Mouse (Mus musculus): ENCODE results near the gene Tcaf2. TPM values are rescaled to one million over a fixed set of nuclear protein-coding genes. Genes with fewer than 3 reads are reported as not detected.
A peak's percentile ranks its signal among the peaks of the same experiment; 100 is the strongest.

Gene Tcaf2
- total RNA-seq (2021) = 1 to 10 TPM; 2.2 to 2.4 TPM

DNA sequence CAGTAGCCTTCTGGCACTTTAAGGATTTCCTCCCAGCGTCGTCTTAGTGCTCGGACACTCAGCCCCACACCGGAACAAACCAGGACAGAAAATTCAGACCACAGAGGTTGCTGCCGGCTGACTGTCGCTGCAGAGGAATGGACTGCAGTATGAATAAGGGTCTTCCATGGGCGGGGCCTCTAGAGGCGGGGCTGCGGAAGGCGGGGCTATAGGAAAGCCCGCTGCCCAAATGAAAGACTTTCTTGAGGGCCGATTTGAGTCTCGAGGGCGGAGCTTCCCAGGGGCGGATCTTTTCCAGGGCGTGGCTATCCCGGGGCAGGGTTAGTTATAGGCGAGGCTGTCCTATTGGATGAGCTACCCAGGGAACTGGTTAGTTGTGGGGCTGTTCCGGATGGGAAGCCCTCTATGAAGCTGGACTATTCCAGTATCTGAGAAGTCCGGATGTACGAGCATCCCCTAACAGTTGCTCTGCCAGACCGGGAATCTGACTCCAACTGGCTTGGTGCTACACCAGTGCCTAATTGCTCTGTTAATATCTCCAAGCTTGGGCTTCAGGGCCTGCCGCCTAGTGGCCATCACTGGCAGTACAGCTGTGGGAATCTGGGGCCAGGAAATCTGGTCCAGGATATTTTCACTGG is at the start of gene Tcaf2:
TSS of gene Tcaf2 (minus strand) at position 343 of the 638 bp plus-strand sequence.
- intact Hi-C loops (cut with DNase I) = no loop called here
- DNase-seq = peak; percentile 82

DNA sequence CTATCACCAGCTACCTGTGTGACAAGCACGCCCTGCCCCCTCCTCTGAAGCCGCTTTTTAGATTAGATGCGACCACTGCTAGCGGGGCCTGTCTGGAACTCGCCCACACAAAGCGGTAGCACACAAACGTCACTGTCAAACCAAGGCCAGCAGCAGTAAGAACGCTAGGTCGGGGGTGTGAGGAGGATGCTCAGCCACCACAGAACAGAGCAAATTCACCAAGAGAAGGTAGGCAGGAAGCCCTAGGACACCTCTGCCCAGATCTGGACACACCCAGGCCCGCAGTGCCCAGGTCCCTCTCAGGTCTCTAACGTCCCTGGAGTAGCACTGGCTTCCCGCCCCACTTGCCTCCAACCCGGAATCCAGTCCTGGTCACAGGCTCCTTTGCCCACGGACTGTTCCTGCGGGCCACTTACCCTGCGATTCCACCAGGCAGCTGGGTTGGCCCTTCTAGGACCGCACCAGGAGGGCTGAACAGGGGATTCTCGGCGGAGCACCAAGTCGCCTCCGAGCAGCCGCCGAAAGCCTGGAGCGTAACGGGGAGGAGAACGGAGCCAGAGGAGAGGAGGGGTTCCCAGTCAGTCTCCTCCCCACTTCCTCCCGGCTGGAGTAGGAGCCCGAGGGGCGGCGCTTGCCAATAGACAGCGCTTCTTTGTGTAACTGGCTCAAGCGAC is 47.6 kb upstream of the Tcaf2 start:
- intact Hi-C loops (cut with DNase I) = no loop called here
- peak; percentile 92 for DNase-seq

DNA sequence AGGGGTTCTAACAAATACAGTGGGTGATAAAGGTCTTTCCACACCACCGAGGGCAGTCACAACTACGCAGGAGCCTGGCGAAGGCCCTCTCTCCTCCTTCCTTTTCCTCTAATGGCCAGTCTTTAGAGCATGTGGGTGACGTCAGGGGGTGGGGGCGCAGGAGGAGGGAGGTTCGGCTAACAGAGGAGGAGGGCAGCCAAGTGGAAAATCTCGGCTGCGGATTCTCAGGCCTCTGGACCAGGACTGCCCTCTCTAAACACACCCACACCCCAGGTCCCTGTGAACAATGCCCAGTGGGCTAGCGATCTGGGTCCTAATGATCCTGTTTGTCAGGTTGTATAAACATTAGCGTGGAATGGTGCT is 47.1 kb upstream of the Tcaf2 start:
- intact Hi-C loops (cut with DNase I) = no loop called here
- peak; percentile 92 for DNase-seq

DNA sequence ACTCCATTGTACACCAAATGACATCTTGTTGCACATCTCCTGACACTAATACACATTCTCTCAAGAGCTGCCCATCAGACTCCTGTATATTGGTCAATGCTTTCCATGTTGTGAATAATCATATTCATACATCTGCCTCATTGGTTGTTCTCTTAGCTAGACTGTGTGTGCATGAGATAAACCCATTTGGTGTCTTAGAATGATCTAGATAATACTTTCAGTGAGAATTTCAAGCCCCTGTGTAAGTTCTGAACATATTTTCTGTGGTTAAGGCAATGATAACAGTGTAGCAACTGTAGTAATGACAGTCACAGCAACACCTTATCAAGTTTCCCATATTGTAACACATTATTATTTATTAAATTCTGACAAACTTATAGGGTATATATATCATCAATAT is 44.7 kb upstream of the Tcaf2 start:
- intact Hi-C loops (cut with DNase I) = no loop called here
- DNase-seq = no peak

DNA sequence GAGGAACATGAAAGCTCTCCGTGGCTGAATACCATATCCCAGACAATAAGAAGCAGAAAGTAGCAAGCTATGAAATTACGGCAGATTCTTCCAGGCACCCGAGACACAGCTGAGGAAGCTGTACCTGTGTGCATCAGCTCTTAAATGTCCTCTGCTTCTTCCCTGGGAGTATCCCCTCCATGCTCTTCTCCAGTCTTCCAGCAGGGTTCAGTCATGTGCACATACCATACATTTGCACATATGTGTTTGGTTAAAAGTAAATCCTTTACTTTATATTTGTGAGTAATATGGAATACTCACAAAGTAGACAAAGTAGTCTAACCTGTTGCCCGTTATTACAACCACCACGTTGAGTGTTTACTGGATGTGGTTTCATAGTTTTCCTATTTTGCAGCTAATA is 42.9 kb upstream of the Tcaf2 start:
- intact Hi-C loops (cut with DNase I) = no loop called here

DNA sequence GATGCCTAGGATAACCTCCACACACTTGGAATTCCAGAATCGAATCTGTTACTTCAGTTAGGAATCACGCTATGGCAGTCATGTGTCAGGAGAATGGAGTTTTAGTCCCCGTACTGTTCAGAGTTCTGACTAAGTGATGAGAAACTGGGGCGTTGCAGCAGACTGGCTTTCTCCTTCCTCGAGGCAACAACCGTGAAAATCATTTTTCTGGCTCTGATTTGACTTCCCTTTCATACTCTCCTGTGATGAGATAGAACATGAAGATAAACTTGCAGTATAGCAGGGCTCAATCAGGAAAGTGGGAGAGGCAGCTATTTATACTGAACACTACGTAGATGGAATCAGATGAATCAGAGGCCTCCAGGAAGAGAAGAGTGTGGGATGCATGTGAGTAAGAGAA is 35.0 kb upstream of the Tcaf2 start:
- DNase-seq = no peak
- intact Hi-C loops (cut with DNase I) = no loop called here

More for the DNA sequence above, 42.9 kb upstream of the Tcaf2 start:
- no peak for DNase-seq

DNA sequence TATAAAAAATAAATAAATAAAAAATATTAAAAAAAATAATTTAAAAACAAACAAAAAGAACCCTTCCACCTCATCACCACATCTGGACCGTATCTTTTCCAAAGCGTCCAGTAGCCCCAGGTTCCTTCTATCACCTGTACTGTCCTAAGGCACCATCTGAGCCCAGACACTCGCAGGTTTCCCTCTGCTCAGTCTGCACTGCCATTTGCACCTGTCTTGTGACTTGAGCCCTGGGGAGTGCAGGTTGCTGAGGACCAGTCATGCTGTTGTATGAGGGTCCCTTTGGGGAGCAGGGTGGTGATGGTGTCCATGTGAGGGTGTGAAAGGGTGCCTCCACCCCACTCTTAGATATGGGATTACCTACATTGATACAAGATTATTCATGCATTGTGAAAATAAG is 31.0 kb upstream of the Tcaf2 start:
- DNase-seq = no peak
- intact Hi-C loops (cut with DNase I) = no loop called here

DNA sequence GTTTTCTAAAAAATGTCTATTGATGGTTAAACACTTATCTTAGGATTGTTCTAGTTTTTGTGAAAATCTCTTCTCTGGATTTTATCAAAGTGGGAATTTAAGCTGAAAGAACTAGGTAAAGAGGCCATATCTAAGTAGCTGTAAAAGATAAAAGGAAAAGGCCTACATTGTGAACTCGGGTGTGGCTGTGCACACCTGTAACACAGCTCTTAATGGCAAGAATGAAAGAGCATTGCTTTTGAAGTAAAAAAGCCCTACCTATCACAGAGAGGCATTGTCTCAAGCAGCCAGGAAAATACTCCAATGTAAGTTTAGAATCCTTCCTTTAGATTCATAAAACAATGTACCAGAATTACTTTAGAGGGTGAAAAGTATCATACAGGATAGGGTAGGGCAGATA is 26.7 kb upstream of the Tcaf2 start:
- intact Hi-C loops (cut with DNase I) = no loop called here

DNA sequence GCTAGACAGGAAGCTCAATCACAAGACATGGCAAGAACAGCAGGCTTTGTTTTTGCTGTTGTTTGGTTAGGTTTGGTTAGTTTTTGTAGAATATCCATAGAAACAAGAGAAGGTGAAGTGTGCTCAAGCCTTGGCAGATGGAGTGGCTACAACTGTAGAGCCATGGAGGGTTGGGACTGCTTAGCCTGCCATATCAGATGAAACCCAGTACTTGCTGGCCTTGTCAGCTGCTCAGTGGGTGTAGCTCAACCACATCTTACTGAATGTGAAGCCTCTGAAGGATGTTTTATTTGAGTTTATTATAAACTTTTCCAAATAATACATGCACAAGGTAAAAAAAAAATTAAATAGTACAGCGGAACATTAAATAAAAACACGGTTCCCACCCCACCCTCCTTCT is 22.7 kb upstream of the Tcaf2 start:
- DNase-seq = no peak
- intact Hi-C loops (cut with DNase I) = no loop called here

More for the DNA sequence above, 26.7 kb upstream of the Tcaf2 start:
- DNase-seq = no peak

DNA sequence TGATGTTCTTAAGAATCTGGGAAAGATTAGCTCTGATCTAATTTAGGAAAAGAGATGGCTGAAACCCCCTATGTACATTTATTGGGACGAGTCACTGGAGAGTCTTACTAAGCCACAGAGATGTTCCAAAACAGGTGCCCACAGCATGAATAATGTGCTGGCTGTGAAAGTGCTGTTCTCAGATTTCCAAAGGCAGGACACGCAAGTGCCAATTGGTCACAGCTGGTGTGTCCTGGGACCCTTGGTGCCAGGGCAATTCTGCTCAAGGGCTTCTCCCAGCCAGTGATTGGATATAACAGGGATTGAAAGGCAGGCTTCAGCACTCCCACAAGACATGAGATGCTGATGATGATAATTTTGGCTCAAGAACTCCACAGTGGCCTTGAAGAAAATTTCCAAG is 16.7 kb upstream of the Tcaf2 start:
- intact Hi-C loops (cut with DNase I) = no loop called here
- peak; percentile 31 for DNase-seq

DNA sequence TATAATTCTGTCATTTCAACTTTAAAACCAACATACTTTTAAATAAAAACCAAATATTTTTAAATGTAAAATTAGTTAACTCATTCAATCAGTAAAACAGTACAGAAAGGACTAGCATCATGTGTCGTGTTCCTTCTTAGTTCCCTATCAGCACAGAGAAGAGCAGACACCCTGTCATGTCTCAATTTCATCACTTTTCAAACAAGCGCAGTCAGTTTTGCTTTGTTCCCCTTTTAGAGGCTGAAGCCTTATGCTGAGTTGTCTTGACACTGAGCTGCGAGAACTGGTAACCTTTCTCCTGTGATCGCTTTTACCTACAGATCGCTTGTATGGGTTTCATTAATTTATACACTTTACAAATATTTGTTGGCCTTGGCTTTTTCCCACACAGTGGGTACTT is 10.7 kb downstream of the Tcaf2 start:
- intact Hi-C loops (cut with DNase I) = no loop called here
- no peak for DNase-seq

DNA sequence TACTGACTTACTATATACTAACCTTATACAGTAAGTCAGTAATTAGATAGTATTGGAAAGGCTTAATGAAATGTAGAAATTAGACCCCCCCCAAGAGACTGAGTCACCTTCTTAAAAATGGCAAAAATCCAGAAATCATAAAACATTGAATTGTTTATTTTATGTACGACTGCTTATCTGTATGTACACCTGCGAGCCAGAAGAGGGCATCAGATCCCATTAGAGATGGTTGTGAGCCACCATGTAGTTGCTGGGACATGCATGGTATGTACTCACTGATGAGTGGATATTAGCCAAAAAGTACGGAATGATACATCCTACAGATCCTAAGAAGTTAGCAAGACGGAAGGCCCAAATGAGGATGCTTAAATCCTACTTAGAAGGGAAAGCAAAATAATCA is 13.7 kb downstream of the Tcaf2 start:
- DNase-seq = no peak
- intact Hi-C loops (cut with DNase I) = no loop called here

DNA sequence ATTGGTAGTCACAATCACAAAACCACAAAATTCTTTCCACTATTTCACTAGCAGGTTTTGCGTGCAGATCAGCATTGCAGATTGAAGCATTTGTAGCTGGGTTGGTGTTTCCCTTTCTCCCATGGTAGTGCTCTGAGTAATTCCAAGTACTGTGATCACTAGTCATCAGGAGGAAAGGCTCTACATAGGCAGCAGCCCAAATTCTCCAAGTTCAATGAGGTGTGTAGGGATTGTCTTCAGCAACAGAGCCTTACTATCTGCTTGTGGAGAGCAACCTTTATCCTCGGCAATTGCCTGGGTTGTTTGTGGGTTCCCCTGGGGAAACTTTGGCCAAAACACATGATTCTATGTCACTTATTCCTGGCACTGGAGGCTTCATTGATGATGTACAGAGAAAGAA is 28.1 kb downstream of the Tcaf2 start:
- no peak for DNase-seq
- intact Hi-C loops (cut with DNase I) = no loop called here

DNA sequence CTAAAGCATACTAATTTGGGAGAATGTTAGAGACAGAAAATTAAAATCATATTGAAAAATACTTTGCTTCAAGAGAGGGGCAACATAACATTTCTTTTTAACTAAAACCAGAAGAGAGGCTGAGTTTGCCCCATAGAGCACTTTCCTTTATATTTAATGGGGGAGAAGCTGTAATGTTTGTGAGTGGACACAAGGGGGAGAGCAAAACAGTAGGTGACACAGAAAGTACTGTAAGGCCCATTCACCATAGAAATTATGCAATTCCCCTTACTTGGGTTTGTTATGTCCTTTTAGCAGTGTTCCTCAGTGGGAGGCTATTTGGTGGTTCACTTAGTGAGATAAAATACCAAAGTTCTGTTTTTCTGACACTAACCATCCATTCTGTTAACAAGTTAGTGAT is 32.8 kb downstream of the Tcaf2 start:
- no peak for DNase-seq
- intact Hi-C loops (cut with DNase I) = no loop called here

DNA sequence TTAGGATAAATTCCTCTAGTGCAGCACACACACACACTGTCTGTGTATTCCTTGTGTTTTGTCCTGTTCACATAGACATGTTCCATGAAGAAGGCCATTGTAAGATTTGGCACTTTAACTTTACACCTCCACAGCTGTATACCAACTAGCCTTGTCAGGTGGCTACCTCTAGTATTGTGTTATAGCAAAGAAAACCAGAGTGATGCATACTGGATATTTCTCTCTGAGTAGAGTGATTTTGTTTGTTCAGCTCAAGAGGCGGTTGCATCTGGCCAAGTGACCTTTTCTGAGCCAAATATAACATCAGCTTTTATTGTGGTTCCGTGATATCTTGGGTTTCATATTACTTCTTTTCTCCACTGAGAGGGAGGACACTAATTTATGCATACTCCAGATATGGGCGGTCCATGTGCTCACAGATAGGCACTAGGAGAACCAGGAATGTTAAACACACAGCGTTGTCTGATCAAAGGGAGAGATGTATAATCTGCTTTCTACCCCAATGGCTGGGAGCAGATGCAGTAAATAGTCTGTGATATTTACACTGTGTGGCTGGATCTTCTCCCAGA is 34.0 kb downstream of the Tcaf2 start:
- DNase-seq = no peak
- intact Hi-C loops (cut with DNase I) = no loop called here

DNA sequence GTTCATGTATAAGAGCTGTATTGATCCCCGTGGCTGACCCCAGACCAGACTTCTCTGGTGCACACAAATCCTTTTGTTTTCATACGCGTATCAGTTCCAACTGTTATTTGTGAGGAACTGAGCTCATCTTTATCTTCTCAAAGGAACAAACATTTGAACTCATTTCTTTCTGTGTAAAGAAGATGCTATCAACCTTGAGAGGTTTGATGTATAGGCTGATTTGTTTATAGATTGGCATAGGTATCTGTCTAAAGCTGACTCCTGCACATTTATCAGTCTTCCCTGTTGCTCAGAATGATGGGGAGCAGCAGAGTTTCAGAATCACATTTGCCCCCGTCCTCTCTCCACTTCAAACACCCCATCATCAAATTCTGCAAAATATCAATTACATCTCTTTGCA is 47.5 kb downstream of the Tcaf2 start, which contains the start of gene Tcaf3:
TSS of gene Tcaf3 (minus strand) at position 101 of the 400 bp plus-strand sequence.
- intact Hi-C loops (cut with DNase I) = no loop called here

DNA sequence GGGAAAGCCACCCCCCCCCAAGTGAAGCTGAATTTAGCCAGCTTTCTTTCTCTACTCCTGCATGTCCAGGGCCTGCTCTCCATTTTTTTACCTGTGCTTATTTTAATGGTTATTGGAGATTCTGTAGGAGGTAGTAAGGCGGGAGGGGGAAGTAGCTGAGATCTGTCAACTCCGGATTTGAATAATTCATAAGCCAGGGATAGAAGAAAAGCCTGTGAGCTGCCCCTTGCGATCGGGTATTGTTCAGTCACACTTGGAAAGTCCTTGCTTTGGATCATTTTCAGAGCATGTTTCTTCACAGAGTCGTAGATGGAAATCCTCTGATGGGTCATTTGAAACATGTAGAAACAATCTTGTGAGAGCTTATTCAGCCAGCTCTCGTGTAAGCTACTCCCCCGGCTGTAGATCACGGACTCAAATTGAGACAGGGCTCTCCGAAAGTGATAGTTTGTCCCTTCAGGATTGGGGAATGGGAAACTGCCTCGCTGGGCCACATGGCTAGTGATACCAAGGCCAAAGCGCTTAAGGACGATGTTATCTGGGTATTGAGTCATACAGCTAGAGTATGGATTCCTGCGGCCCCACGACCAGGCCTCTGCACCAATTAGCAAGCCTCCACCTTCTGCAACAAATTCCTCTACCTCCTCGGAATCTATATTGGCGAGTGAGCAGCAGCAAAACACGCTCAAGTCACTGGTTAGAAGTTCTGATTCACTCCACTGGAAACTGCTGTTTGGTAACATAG is 51.7 kb downstream of the Tcaf2 start:
- no peak for DNase-seq
- intact Hi-C loops (cut with DNase I) = no loop called here

More for the DNA sequence above, 47.5 kb downstream of the Tcaf2 start, which contains the start of gene Tcaf3:
- no peak for DNase-seq

DNA sequence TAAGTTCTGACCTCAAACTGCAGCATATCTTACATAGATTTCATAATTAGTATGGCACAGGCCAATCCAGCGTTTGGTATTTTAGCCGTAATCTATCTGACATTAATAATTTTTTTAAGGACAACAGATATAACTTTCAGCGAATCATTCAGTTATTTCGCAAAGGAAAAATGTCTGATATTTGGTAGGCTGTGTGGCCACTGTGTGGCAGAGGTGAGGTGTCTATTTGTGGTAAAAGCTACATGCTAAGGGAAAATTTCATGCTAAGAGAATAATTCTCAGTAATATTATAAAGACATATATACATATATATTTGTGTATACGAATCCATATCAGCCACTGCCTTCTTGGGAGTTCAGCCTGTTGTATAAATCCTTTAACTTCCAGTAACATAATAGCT is 58.5 kb downstream of the Tcaf2 start:
- no peak for DNase-seq
- intact Hi-C loops (cut with DNase I) = loop anchor here (10.0 kb wide), 1 partner anchor 278 kb away; no protein-coding TSS in a partner anchor

DNA sequence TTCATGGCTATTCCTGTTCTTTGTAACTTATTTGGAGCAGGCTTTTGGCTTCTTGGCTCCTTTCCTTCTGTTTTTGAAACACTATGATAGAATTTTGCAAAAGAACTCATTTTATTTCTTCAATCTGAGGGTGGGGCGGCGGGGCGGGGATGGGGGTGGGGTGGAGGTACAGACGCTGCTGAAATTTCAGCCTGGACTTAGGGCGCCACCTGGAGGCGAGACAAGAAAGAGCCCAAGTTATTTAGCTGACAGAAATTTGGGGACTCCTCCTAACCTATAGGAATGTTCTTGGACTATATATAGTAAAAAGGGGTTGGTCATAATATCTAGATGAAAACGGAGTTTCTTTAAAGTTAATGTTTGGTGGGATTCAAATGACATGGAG is 61.6 kb downstream of the Tcaf2 start:
- DNase-seq = peak; percentile 59
- intact Hi-C loops (cut with DNase I) = loop anchor here (5.0 to 10.0 kb wide), 2 partner anchors 281 to 356 kb away; no protein-coding TSS in a partner anchor

DNA sequence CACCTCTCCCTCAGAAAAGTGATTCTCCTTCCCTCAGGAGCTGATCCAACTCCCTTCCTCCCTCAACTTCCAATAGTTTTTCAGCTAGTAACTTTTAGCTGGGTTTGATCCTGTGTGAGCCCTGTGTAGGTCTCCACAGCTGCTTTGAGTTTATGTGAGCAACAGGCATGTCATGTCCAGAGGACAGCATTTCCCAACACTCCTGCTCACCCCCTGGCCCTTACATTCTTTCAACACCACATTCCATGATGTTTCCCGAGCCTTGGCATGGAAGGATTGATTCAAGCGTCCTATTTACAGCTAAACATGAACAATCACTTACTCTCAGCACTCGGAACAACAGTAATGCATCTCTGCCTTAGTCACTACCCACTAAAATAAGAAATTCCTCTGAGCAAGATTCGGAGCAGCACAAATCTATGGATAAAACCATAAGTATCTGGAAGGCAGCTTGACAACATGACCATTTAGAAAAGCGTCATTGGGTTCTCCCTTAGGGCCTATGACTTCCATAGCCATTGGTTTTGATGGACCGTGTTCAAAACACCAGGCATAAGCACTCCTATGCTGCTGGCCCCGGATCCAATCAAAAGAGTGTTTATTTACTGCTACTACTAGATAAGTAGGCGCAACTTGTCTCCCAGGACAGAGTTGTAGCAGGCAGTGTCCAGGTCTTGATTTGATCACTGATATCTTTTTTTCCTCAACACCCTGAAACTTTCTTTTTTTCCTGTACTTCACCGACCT is 62.1 kb downstream of the Tcaf2 start:
- intact Hi-C loops (cut with DNase I) = loop anchor here (5.0 to 10.0 kb wide), 2 partner anchors 282 to 356 kb away; no protein-coding TSS in a partner anchor
- no peak for DNase-seq

DNA sequence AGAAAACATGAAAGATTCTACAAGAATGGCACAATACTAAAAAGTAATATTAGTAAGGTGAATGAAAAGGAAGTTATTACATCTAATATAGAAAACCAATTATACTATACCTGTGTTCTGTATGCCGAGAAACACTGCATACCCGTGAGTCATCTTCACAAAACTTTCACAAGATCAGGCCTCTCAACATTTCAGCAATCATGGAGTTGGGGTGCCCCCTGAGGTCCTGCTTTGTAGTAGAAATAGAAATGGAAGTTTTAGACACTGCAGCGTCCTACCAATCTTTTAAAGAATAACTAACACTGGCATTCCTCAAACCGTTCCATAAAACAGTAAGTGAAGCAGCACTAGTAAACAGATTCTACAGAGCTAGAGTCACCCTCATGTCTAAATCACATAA is 66.4 kb downstream of the Tcaf2 start:
- intact Hi-C loops (cut with DNase I) = no loop called here
- DNase-seq = no peak

All from left cerebral cortex, postnatal 4 days (tissue).